Mouse (Mus musculus) E14TG2a.4 (cell line): ENCODE measurements around the gene Sstr2.

Experiments used
- CTCF ChIP-seq: conservative IDR thresholded peaks from 2 replicates; pipeline ENCODE4 v1.5.1; 2014; ENCODE audit warnings: low read length
- NANOG ChIP-seq: IDR thresholded peaks from 2 replicates; pipeline ENCODE4 v1.6.1; 2014; ENCODE audit warnings: borderline replicate concordance, low read length, mixed read lengths
- POU5F1 ChIP-seq: IDR thresholded peaks from 2 replicates; pipeline ENCODE4 v1.6.1; 2014; ENCODE audit warnings: low read length, borderline replicate concordance

GRCm38 (mm10) chr11:113601616-113602343 is 17.4 kb upstream of the Sstr2 start:
- no peak for TF ChIP-seq CTCF
- TF ChIP-seq NANOG = no peak
- no peak for TF ChIP-seq POU5F1
